Mouse (Mus musculus): ENCODE data around the gene Rfx7.

GRCm38 (mm10) chr9:72628591-72628990 is 96.6 kb downstream of the Rfx7 start:
- TF ChIP-seq CTCF (conservative IDR thresholded peaks at IDR 0.05; ENCODE audit: insufficient read depth, insufficient read length, low read depth, low read length) (no peak), POLR2A (IDR thresholded peaks at IDR 0.05; ENCODE audit: low read depth, low read length) (no peak)
